Mouse (Mus musculus) CH12.LX (cell line): Measurements from ENCODE around the gene Psma7. TPM values are rescaled to one million over a fixed set of nuclear protein-coding genes. Genes with fewer than 3 reads are reported as not detected.

Source experiments
- DNase-seq: peaks from one replicate; pipeline ENCODE4 v3.0.0-alpha.2; 2013; ENCODE audit errors: extremely low read depth
- H3K27ac ChIP-seq: 2 replicates; pipeline ENCODE4 v1.5.1; 2012; ENCODE audit warnings: low read depth, mild to moderate bottlenecking, control low read depth, moderate library complexity; ENCODE audit not compliant: insufficient read depth
- H3K27me3 ChIP-seq: replicated peaks from 2 replicates; pipeline ENCODE3; 2012; ENCODE audit warnings: inconsistent platforms
- H3K36me3 ChIP-seq, 2 experiments: replicated peaks in 1 of 2; 2 replicates each; pipeline versions ENCODE3 to v1.6.1; 2012; ENCODE audit warnings: inconsistent platforms in 1 of 2, low read length in 1 of 2, mild to moderate bottlenecking in 1 of 2, mixed read lengths in 1 of 2, moderate library complexity in 1 of 2; ENCODE audit not compliant: control insufficient read depth in 1 of 2, insufficient read depth in 1 of 2
- H3K4me1 ChIP-seq, 2 experiments: 2 replicates each; pipeline ENCODE4 v1.6.1; 2012; ENCODE audit warnings: inconsistent platforms in 1 of 2, moderate library complexity in 1 of 2; ENCODE audit not compliant: insufficient read depth in 2 of 2, control insufficient read depth in 1 of 2
- H3K4me2 ChIP-seq: 2 replicates; pipeline ENCODE4 v1.6.1; 2012; ENCODE audit warnings: low read depth, mild to moderate bottlenecking, control low read depth; ENCODE audit not compliant: poor library complexity, insufficient read depth, severe bottlenecking
- H3K4me3 ChIP-seq, 3 experiments: fragments of 150-350 bp in 1 of 3; sonication (generic) in 1 of 3; replicated peaks in 1 of 3; 2 replicates each; pipeline versions ENCODE3 to v1.5.1; 2011 to 2012; ENCODE audit warnings: low read depth in 2 of 3, low read length in 2 of 3, mild to moderate bottlenecking in 2 of 3, moderate library complexity in 2 of 3, control low read depth in 1 of 3, improper control_type of control experiment in 1 of 3, inconsistent platforms in 1 of 3, mixed read lengths in 1 of 3; ENCODE audit not compliant: poor library complexity in 1 of 3
- H3K79me2 ChIP-seq: replicated peaks from 2 replicates; pipeline ENCODE4 v1.6.1; 2012; ENCODE audit warnings: mild to moderate bottlenecking, moderate library complexity; ENCODE audit not compliant: control insufficient read depth, poor library complexity, insufficient read depth, severe bottlenecking; ENCODE audit errors: extremely low read depth
- H3K9ac ChIP-seq: 2 replicates; pipeline ENCODE4 v1.6.1; 2012; ENCODE audit warnings: low read depth, mild to moderate bottlenecking, control low read depth, moderate library complexity; ENCODE audit not compliant: insufficient read depth
- H3K9me3 ChIP-seq: replicated peaks from 2 replicates; pipeline ENCODE3; 2012; ENCODE audit warnings: low read length, inconsistent platforms, mixed read lengths
- CHD2 ChIP-seq: IDR thresholded peaks from 2 replicates; pipeline ENCODE4 v1.6.1; 2011; ENCODE audit warnings: low read length, improper control_type of control experiment
- ETS1 ChIP-seq: conservative IDR thresholded peaks from 2 replicates; pipeline ENCODE4 v1.6.1; 2012; ENCODE audit warnings: low read depth, mild to moderate bottlenecking, inconsistent platforms, low read length, improper control_type of control experiment, moderate library complexity
- GABPA ChIP-seq: IDR thresholded peaks from 2 replicates; pipeline ENCODE4 v1.6.1; 2012; ENCODE audit warnings: low read depth, low read length, improper control_type of control experiment, inconsistent platforms; ENCODE audit not compliant: insufficient replicate concordance
- HCFC1 ChIP-seq: IDR thresholded peaks from 2 replicates; pipeline ENCODE4 v1.6.1; 2012; ENCODE audit warnings: low read depth, mild to moderate bottlenecking, inconsistent platforms, low read length, improper control_type of control experiment
- IRF4 ChIP-seq: IDR thresholded peaks from 2 replicates; pipeline ENCODE4 v1.6.1; 2014; ENCODE audit warnings: low read depth, mild to moderate bottlenecking, inconsistent platforms, low read length, improper control_type of control experiment
- KAT2A ChIP-seq: IDR thresholded peaks from 2 replicates; pipeline ENCODE4 v1.6.1; 2012; ENCODE audit warnings: low read length, improper control_type of control experiment, inconsistent platforms; ENCODE audit not compliant: insufficient replicate concordance
- MAFK ChIP-seq: IDR thresholded peaks from 2 replicates; pipeline ENCODE4 v1.6.1; 2011; ENCODE audit warnings: low read length, improper control_type of control experiment; ENCODE audit not compliant: insufficient replicate concordance
- MAX ChIP-seq: IDR thresholded peaks from 2 replicates; pipeline ENCODE4 v1.6.1; 2011; ENCODE audit warnings: low read length, improper control_type of control experiment
- MYC ChIP-seq: IDR thresholded peaks from 2 replicates; pipeline ENCODE4 v1.6.1; 2011; ENCODE audit warnings: low read depth, mild to moderate bottlenecking, improper control_type of control experiment, low read length
- NELFE ChIP-seq: IDR thresholded peaks from 2 replicates; pipeline ENCODE4 v1.6.1; 2011; ENCODE audit warnings: low read depth, low read length, improper control_type of control experiment
- NRF1 ChIP-seq: IDR thresholded peaks from 2 replicates; pipeline ENCODE4 v1.6.1; 2014; ENCODE audit warnings: low read depth, mild to moderate bottlenecking, inconsistent platforms, low read length, improper control_type of control experiment, moderate library complexity
- PAX5 ChIP-seq: IDR thresholded peaks from 2 replicates; pipeline ENCODE4 v1.6.1; 2012; ENCODE audit warnings: low read length, inconsistent platforms, mixed read lengths
- POLR2AphosphoS2 ChIP-seq: IDR thresholded peaks from 2 replicates; pipeline ENCODE4 v1.6.1; 2011; ENCODE audit warnings: low read depth, low read length, improper control_type of control experiment
- SMC3 ChIP-seq: IDR thresholded peaks from 2 replicates; pipeline ENCODE4 v1.6.1; 2011; ENCODE audit warnings: low read depth, low read length, improper control_type of control experiment
- TBP ChIP-seq: conservative IDR thresholded peaks from 2 replicates; pipeline ENCODE4 v1.6.1; 2011; ENCODE audit warnings: low read depth, low read length, improper control_type of control experiment
- TCF12 ChIP-seq: IDR thresholded peaks from 2 replicates; pipeline ENCODE4 v1.6.1; 2014; ENCODE audit warnings: low read depth, mild to moderate bottlenecking, inconsistent platforms, low read length, improper control_type of control experiment
- USF1 ChIP-seq: IDR thresholded peaks from 2 replicates; pipeline ENCODE4 v1.6.1; 2014; ENCODE audit warnings: low read depth, mild to moderate bottlenecking, inconsistent platforms, low read length, improper control_type of control experiment
- ZC3H11A ChIP-seq: IDR thresholded peaks from 2 replicates; pipeline ENCODE4 v1.6.1; 2012; ENCODE audit warnings: low read depth, mild to moderate bottlenecking, inconsistent platforms, low read length, improper control_type of control experiment
- ZKSCAN1 ChIP-seq: IDR thresholded peaks from 2 replicates; pipeline ENCODE4 v1.6.1; 2012; ENCODE audit warnings: low read depth, inconsistent platforms, low read length, improper control_type of control experiment, borderline replicate concordance
- dilution Hi-C: fragments of 300-500 bp; cut with MboI; formaldehyde crosslinking; loops from 2 replicates; pipeline ENCODE4 v1.14.3; 2020; ENCODE audit warnings: low sequenced_read_pairs; ENCODE audit not compliant: extremely low pct_unique_long_range_greater_than_20kb, extremely low pct_ligation_motif_present
- in situ Hi-C: fragments of 300-500 bp; cut with MboI; formaldehyde crosslinking; loops from 3 replicates; pipeline ENCODE4 v1.14.3; 2019; ENCODE audit warnings: low sequenced_read_pairs, low pct_ligation_motif_present, low pct_unique_long_range_greater_than_20kb, mixed read lengths
- polyA plus RNA-seq: library from polyadenylated mRNA; unstranded; fragments of >175 nt; gene quantifications from 2 replicates; pipeline ENCODE4 v1.2.1, GENCODE M21; 2012; ENCODE audit warnings: low read depth; ENCODE audit not compliant: insufficient read length
- total RNA-seq, 2 experiments: library from RNA; depleted of rRNA; stranded (reverse); fragments of 300-350 nt in 1 of 2; fragments of >200 nt in 1 of 2; gene quantifications; 2 replicates each; pipeline ENCODE4 v1.2.3; 2012 to 2014

Gene Psma7
- total and polyA plus RNA-seq, 3 experiments: 443 to 569 (median 466) TPM

DNA sequence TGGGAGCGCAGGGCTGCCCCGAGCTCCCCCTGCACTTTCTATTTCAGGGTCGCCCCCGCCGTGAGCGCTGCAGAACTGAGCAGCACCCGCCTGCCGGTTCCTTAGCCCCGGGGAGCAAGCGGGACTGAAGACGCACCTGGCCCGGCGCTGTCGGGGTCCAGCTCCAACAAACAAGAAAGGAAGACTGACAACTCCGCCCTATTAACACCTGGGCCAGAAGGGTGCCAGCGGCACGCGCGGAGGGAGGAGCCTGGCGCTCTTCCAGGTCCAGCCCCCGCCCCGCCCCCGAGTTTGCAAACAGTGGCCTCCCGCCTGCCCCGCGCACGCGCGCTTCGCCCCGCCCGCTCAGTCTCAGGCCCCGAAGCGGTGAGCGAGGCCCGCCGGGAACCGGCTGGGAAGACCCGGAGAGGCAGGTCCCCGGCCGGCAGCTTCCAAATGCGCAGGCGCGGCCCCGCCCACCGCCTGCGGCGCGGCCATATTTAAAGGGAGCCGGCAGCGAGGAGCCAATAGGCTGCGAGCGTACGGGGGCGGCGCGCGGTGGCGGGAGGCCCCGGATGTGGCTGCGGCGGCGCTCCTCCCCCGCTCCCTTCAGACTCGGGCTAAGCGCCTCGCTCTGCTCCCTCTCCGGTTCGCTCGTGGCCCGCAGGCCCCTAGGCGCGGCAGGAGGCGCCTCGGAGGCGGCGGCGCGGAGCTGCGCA, 17.7 kb downstream of the Psma7 start, which contains the start of gene Lsm14b (continued):
- TF ChIP-seq TBP (0 out of 2 replicates have a peak, but pooled peaks have one; percentile 28), ETS1 (peak; percentile 43), PAX5 (no peak), MAFK (0 out of 2 replicates have a peak, but pooled peaks have one; percentile 7), SMC3 (no peak), NELFE (peak; percentile 88), CHD2 (peak; percentile 44; the same call in 1 of the 2 replicates), KAT2A (no peak), HCFC1 (peak; percentile 70), IRF4 (peak; percentile 39; the same call in 1 of the 2 replicates), ZKSCAN1 (no peak), NRF1 (peak; percentile 96), TCF12 (peak; percentile 90)

DNA sequence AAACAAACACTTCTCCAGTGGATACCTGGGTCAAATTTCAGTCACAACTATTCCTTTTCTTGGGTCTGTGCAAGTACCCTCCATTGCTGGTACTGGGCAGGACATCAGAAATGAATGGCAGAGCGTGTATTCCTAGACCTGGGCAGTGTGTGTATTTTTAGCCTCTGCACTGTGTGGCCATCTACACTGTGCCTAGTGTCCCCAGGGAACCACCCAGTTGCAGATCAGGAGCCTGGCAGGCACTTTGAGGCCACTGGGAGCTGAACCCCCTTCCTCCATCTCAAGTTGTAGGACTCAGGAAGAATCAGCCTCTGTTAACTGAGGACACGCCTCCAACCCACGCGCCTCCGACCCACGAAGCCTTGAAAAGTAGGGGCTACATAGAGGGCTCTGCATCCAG, 19.5 kb downstream of the Psma7 start:
- dilution Hi-C loops (no loop called here), in situ Hi-C loops (no loop called here)
- no peak overlapping the region for H3K27ac ChIP-seq
- H3K79me2 ChIP-seq: 0 out of 2 replicates have a peak, but pooled peaks cover 5% of the 10 kb centered on the region
- H3K36me3 ChIP-seq: peaks cover 2 to 14% of the 10 kb centered on the region in 2 experiments
- TF ChIP-seq HCFC1: no peak
- no peak for TF ChIP-seq USF1
- no peak for TF ChIP-seq POLR2AphosphoS2
- TF ChIP-seq GABPA: no peak
- TF ChIP-seq PAX5: no peak
- TF ChIP-seq MYC: no peak
- no peak for TF ChIP-seq MAX
- TF ChIP-seq ZC3H11A: no peak
- H3K4me1 ChIP-seq: peaks cover 8 to 28% of the 10 kb centered on the region in 2 experiments
- H3K4me2 ChIP-seq: no peak overlapping the region
- H3K9ac ChIP-seq: no peak overlapping the region
- no peaks in the 10 kb centered on the region for H3K9me3 ChIP-seq
- H3K27me3 ChIP-seq: peaks cover 59% of the 10 kb centered on the region
- H3K4me3 ChIP-seq: no peak overlapping the region
- DNase-seq: no peak
